Mouse (Mus musculus): ENCODE results near the gene Usp21. TPM values are rescaled to one million over a fixed set of nuclear protein-coding genes. Genes with fewer than 3 reads are reported as not detected.
"Not testable (repeated sequence)": the region's sequence is repeated elsewhere in the genome, so short reads cannot be mapped to it uniquely, and the experiment has no call there.

The Usp21 gene
- polyA plus RNA-seq, 1 experiment from 2014 or later: 15.1 TPM

DNA sequence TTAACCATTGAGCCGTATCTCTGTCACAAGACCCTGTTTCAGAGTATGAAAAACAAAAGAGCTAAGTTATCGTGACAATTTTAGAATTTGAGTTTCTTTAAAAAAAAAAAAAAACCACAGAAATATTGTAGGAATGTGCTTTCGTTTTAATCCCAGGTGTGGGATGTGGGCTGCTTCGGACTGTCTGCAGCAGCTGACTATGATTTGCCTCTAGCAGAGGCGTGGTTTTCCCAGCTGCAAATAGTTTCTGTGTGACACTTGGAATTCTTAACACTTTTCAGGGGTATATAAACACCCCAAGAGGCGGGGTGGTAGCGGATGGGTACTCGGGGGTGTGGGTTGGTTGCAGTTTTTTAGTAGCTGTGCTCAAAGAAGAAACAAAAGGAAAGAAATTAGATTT lies 42.4 kb downstream of the Usp21 start:
- H3K4me2 ChIP-seq (ENCODE audit: low read depth, low read length): no peak overlapping the region
- peaks cover 30% of the 10 kb centered on the region for H3K36me3 ChIP-seq (replicated peaks; ENCODE audit: insufficient read depth, low read length)
- WGBS (ENCODE audit: insufficient replicate concordance): 87% methylated on average over 8 of the region's 8 CpGs
- DNase-seq (no peak), ATAC-seq (no peak)
- no peak overlapping the region for H3K4me3 ChIP-seq (ENCODE audit: low read depth, low read length)
- H3K27me3 ChIP-seq (ENCODE audit: insufficient read depth, low read length): 0 out of 2 replicates have a peak, but pooled peaks cover 4% of the 10 kb centered on the region
- TF ChIP-seq EP300 (IDR thresholded peaks at IDR 0.05; ENCODE audit: low read depth) (no peak), CTCF (IDR thresholded peaks at IDR 0.05; ENCODE audit: low read depth) (no peak)
- no peak overlapping the region for H3K27ac ChIP-seq (ENCODE audit: low read depth)
- no peaks in the 10 kb centered on the region for H3K9me3 ChIP-seq (ENCODE audit: low read length)
- H3K9ac ChIP-seq (replicated peaks): no peak overlapping the region
- H3K4me1 ChIP-seq (ENCODE audit: insufficient read depth): peaks cover 21% of the 10 kb centered on the region

DNA sequence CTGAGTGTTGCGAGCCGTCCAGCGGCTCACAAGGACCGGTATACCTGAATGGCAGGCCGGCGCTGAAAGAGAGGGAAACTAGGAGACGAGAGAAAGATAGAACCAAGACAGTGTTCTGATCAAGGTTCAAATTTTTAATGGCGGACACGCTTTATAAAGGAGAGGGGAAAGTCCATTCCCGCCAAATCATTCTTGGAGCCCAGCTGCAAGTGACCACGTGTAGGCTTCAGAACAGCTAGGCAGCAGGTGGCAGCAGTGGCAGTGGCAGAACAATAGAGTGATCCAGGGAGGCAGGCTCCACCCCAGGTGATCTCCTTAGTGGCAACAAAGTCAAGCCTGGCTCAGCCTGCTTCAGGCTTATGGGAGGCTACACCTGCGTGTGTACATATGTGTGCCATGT lies 45.8 kb downstream of the Usp21 start:
- H3K4me1 ChIP-seq (ENCODE audit: insufficient read depth): peaks cover 12% of the 10 kb centered on the region
- not testable (repeated sequence) for ATAC-seq; DNase-seq; H3K9ac ChIP-seq (replicated peaks); H3K4me2 ChIP-seq (ENCODE audit: low read depth, low read length); H3K27me3 ChIP-seq (ENCODE audit: insufficient read depth, low read length); H3K4me3 ChIP-seq (ENCODE audit: low read depth, low read length); H3K27ac ChIP-seq (ENCODE audit: low read depth); H3K9me3 ChIP-seq (ENCODE audit: low read length)
- 84% methylated on average over 12 of the region's 12 CpGs for WGBS (ENCODE audit: insufficient replicate concordance)
- peaks cover 55% of the 10 kb centered on the region for H3K36me3 ChIP-seq (replicated peaks; ENCODE audit: insufficient read depth, low read length)

DNA sequence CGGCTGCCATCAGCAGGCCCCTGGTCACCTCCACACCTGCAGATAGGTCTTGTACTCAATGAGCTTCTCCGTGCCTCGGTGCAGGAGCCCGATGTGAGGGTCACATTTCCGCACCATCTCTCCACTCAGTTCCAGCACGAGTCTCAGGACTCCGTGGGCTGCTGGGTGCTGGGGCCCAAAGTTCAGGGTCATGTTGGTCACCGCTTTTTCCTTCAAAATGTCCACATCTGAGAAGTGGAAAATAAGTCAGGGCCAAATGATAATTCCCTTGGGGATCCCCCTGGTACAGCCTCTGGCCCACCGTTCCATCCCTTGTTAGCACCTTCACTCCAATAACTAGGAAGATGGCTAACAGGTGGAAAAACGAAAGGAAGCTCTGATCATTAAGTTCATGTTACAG lies 46.9 kb downstream of the Usp21 start:
- no peak for DNase-seq
- H3K27me3 ChIP-seq (ENCODE audit: insufficient read depth, low read length): no peaks in the 10 kb centered on the region
- H3K9me3 ChIP-seq (ENCODE audit: low read length): no peaks in the 10 kb centered on the region
- peaks cover 64% of the 10 kb centered on the region for H3K36me3 ChIP-seq (replicated peaks; ENCODE audit: insufficient read depth, low read length)
- TF ChIP-seq EP300 (IDR thresholded peaks at IDR 0.05; ENCODE audit: low read depth) (no peak), CTCF (IDR thresholded peaks at IDR 0.05; ENCODE audit: low read depth) (no peak)
- ATAC-seq: no peak
- WGBS (ENCODE audit: insufficient replicate concordance): 85% methylated on average over 10 of the region's 10 CpGs
- H3K4me2 ChIP-seq (ENCODE audit: low read depth, low read length): no peak overlapping the region
- no peak overlapping the region for H3K4me3 ChIP-seq (ENCODE audit: low read depth, low read length)
- peaks cover 6% of the 10 kb centered on the region for H3K4me1 ChIP-seq (ENCODE audit: insufficient read depth)
- H3K9ac ChIP-seq (replicated peaks): no peak overlapping the region
- H3K27ac ChIP-seq (ENCODE audit: low read depth): 0 out of 2 replicates have a peak overlapping the region, but pooled peaks have one; percentile 35

DNA sequence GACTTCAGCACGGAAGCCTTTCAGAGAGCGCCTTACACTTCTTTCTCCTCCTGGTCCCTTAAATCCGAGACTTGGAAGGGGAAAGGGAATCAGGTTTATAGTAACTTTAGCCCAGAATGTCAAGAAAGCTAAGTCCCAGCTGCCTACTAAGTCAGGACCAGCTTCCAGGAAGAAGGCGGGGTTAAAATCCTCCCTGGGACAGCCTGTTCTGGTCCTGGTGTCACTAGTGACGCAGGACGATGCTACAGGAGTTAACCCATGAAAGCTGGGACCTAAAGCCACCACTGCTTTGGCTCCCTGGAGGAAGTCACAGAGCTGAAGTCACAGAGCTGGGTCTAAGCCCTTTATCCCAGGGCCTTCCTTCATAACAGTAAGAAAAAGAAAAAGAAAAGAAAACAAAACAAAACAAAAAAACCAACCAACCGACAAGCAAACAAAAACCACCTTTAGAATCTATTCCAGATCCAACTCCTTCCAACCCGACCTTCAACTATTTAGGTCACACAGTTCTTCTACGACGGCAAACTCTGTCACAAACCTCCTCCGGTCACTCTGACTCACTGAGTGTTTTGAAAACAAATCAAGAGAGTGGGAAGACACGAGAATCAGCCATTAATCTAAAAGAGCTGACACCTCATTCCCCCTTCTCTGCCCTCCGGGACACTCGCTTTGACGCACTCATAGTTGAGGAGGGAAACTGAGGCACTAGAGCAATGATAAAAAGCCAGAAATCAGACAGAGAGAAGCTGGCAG lies 47.6 kb downstream of the Usp21 start:
- H3K4me2 ChIP-seq (ENCODE audit: low read depth, low read length): no peak overlapping the region
- H3K27ac ChIP-seq (ENCODE audit: low read depth): peak overlapping the region; percentile 35; the same call in 1 of the 2 replicates
- no peaks in the 10 kb centered on the region for H3K4me1 ChIP-seq (ENCODE audit: insufficient read depth)
- WGBS (ENCODE audit: insufficient replicate concordance): 75% methylated on average over 15 of the region's 15 CpGs
- DNase-seq (no peak), ATAC-seq (no peak)
- H3K4me3 ChIP-seq (ENCODE audit: low read depth, low read length): no peak overlapping the region
- peaks cover 71% of the 10 kb centered on the region for H3K36me3 ChIP-seq (replicated peaks; ENCODE audit: insufficient read depth, low read length)
- no peaks in the 10 kb centered on the region for H3K27me3 ChIP-seq (ENCODE audit: insufficient read depth, low read length)
- TF ChIP-seq CTCF (IDR thresholded peaks at IDR 0.05; ENCODE audit: low read depth) (no peak), EP300 (IDR thresholded peaks at IDR 0.05; ENCODE audit: low read depth) (peak; percentile 85)
- no peaks in the 10 kb centered on the region for H3K9me3 ChIP-seq (ENCODE audit: low read length)
- H3K9ac ChIP-seq (replicated peaks): no peak overlapping the region

DNA sequence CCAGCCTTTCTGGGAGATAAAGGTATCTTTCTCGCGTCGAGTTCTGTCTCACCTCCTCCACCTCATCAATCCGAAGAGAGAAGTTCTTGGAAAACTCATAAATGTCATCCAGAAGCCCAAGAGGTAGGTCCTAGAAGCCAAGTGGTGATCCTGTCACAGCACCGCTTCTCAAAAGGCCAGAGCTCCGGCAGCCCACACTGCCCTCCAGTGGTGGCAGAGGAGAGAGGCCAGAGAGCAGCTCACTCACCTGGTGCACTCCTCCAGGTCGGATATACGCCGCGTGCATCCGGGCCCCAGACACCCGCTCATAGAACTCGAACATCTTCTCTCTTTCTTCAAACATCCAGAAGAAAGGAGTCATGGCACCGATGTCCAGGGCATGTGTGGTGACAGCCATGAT lies 49.3 kb downstream of the Usp21 start:
- 63% methylated on average over 14 of the region's 14 CpGs for WGBS (ENCODE audit: insufficient replicate concordance)
- peak; percentile 63 for ATAC-seq

DNA sequence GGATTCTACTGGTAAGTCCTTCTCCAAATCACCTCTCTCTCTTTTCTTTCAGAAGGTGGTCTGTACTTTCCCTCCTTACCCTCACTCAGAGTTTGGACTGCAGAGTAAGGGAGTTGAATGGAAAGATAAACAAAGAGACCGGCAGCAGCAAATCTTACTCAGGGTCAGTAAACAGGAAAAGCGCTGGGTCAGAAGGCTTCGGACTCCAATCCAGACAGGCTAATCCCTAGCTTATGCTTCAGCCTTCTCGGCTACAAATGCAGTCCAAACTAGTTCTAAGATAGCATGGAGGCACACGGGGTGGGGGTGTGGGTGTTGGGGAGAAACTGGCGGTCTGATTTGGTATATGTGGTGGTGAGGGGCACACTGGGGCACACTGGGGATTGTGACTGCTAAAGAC lies 50.4 kb downstream of the Usp21 start:
- Histone ChIP-seq H3K9ac (replicated peaks) (no peak overlapping the region), H3K4me3 (ENCODE audit: low read depth, low read length) (no peak overlapping the region), H3K36me3 (replicated peaks; ENCODE audit: insufficient read depth, low read length) (peaks cover 71% of the 10 kb centered on the region), H3K27me3 (ENCODE audit: insufficient read depth, low read length) (no peaks in the 10 kb centered on the region), H3K4me1 (ENCODE audit: insufficient read depth) (peaks cover 7% of the 10 kb centered on the region), H3K9me3 (ENCODE audit: low read length) (no peaks in the 10 kb centered on the region), H3K4me2 (ENCODE audit: low read depth, low read length) (no peak overlapping the region), H3K27ac (ENCODE audit: low read depth) (no peak overlapping the region)
- ATAC-seq: no peak
- WGBS (ENCODE audit: insufficient replicate concordance): 67% methylated on average over 6 of the region's 6 CpGs
- no peak for DNase-seq
- TF ChIP-seq EP300 (IDR thresholded peaks at IDR 0.05; ENCODE audit: low read depth) (no peak), CTCF (IDR thresholded peaks at IDR 0.05; ENCODE audit: low read depth) (no peak)

More for the DNA sequence above, 49.3 kb downstream of the Usp21 start:
- H3K9me3 ChIP-seq (ENCODE audit: low read length): no peaks in the 10 kb centered on the region
- TF ChIP-seq CTCF (IDR thresholded peaks at IDR 0.05; ENCODE audit: low read depth) (peak; percentile 91), EP300 (IDR thresholded peaks at IDR 0.05; ENCODE audit: low read depth) (no peak)
- no peak overlapping the region for H3K4me2 ChIP-seq (ENCODE audit: low read depth, low read length)
- peak; percentile 83 for DNase-seq
- H3K4me1 ChIP-seq (ENCODE audit: insufficient read depth): peaks cover 2% of the 10 kb centered on the region; the same call in 1 of the 2 replicates
- peak overlapping the region; percentile 44; the same call in 1 of the 2 replicates for H3K27ac ChIP-seq (ENCODE audit: low read depth)
- no peak overlapping the region for H3K4me3 ChIP-seq (ENCODE audit: low read depth, low read length)
- H3K27me3 ChIP-seq (ENCODE audit: insufficient read depth, low read length): no peaks in the 10 kb centered on the region
- no peak overlapping the region for H3K9ac ChIP-seq (replicated peaks)
- H3K36me3 ChIP-seq (replicated peaks; ENCODE audit: insufficient read depth, low read length): peaks cover 77% of the 10 kb centered on the region
